Mouse (Mus musculus) cerebellum, adult 2 months (tissue): ENCODE data around the gene Smlr1.

ENCODE experiments used
- CTCF ChIP-seq: fragments of 200-500 bp; IDR thresholded peaks from 2 replicates; pipeline ENCODE4 v1.5.1; 2011; ENCODE audit warnings: low read depth, mild to moderate bottlenecking, control low read depth, low read length, moderate library complexity, borderline replicate concordance; ENCODE audit not compliant: insufficient read depth
- POLR2A ChIP-seq: fragments of 200-500 bp; IDR thresholded peaks from 2 replicates; pipeline ENCODE4 v1.6.1; 2011; ENCODE audit warnings: low read length, control low read depth, borderline replicate concordance; ENCODE audit not compliant: insufficient read depth

GRCm38 (mm10) chr10:25519954-25520353 lies 16.1 kb downstream of the Smlr1 start:
- TF ChIP-seq POLR2A (no peak), CTCF (no peak)
